Mouse (Mus musculus): ENCODE results near the gene Cast.

GRCm38 (mm10) chr13:74834543-74834942 lies 25.9 kb upstream of the Cast start:
- TF ChIP-seq POLR2A (IDR thresholded peaks at IDR 0.05; ENCODE audit: insufficient read depth, low read depth, low read length) (no peak), CTCF (IDR thresholded peaks at IDR 0.05) (no peak)

Data from heart, adult 2 months (tissue).